Mouse (Mus musculus): ENCODE results near the gene Zfp963. TPM values are rescaled to one million over a fixed set of nuclear protein-coding genes. Genes with fewer than 3 reads are reported as not detected.
"Not testable (repeated sequence)": the region's sequence is repeated elsewhere in the genome, so short reads cannot be mapped to it uniquely, and the experiment has no call there.

Gene Zfp963
- polyA plus RNA-seq, 1 experiment, result not detected

GRCm38 (mm10) chr8:69713516-69713915, 36.3 kb downstream of the Zfp963 start:
- H3K4me1 ChIP-seq (ENCODE audit: control insufficient read depth, insufficient read depth, low read length), result peaks cover 11% of the 10 kb centered on the region
- no peak overlapping the region for H3K27ac ChIP-seq (ENCODE audit: insufficient read depth, low read depth, low read length)
- TF ChIP-seq CTCF (IDR thresholded peaks at IDR 0.05; ENCODE audit: insufficient read depth, low read depth, low read length) (no peak), POLR2A (IDR thresholded peaks at IDR 0.05; ENCODE audit: insufficient read depth, low read depth, low read length) (no peak)
- WGBS, result 84% methylated on average over 8 of the region's 8 CpGs
- no peak overlapping the region for H3K4me3 ChIP-seq (ENCODE audit: insufficient read depth, low read depth, low read length)

- WGBS, result 95% methylated on average over 10 of the region's 10 CpGs
- H3K4me1 ChIP-seq (ENCODE audit: control insufficient read depth, insufficient read depth, low read length), result peaks cover 11% of the 10 kb centered on the region
Measured at GRCm38 (mm10) chr8:69710624-69711023, 39.1 kb downstream of the Zfp963 start, which contains the start of gene Zfp869. Gene Zfp869 (minus strand): TSS chr8:69710724.

GRCm38 (mm10) chr8:69701810-69702209, 48.0 kb downstream of the Zfp963 start:
- Histone ChIP-seq H3K4me1 (ENCODE audit: control insufficient read depth, insufficient read depth, low read length) (no peaks in the 10 kb centered on the region), H3K4me3 (ENCODE audit: insufficient read depth, low read depth, low read length) (no peak overlapping the region), H3K27ac (ENCODE audit: insufficient read depth, low read depth, low read length) (no peak overlapping the region)
- 86% methylated on average over 6 of the region's 6 CpGs for WGBS
- no peak for TF ChIP-seq POLR2A (IDR thresholded peaks at IDR 0.05; ENCODE audit: insufficient read depth, low read depth, low read length)
- no peak for TF ChIP-seq CTCF (IDR thresholded peaks at IDR 0.05; ENCODE audit: insufficient read depth, low read depth, low read length)

More at GRCm38 (mm10) chr8:69710624-69711023, 39.1 kb downstream of the Zfp963 start, which contains the start of gene Zfp869:
- not testable (repeated sequence) for H3K4me3 ChIP-seq (ENCODE audit: insufficient read depth, low read depth, low read length); H3K27ac ChIP-seq (ENCODE audit: insufficient read depth, low read depth, low read length)

Other genes with a start within 250 kb of the Zfp963 start
- not detected in 2 replicates for gene Gm7697, start 227.0 kb downstream of the Zfp963 start, polyA plus RNA-seq (2012; ENCODE audit: insufficient read depth, insufficient read length, low replicate concordance, missing spikeins)
- not detected in 2 replicates for gene Zfp868, start 124.4 kb downstream of the Zfp963 start, polyA plus RNA-seq (2012; ENCODE audit: insufficient read depth, insufficient read length, low replicate concordance, missing spikeins)
- not detected in 2 replicates for gene Zfp964, start 95.5 kb downstream of the Zfp963 start, polyA plus RNA-seq (2012; ENCODE audit: insufficient read depth, insufficient read length, low replicate concordance, missing spikeins)
- gene Zfp869, start 39.2 kb downstream of the Zfp963 start, polyA plus RNA-seq (2012; ENCODE audit: insufficient read depth, insufficient read length, low replicate concordance, missing spikeins), result not detected in 2 replicates
- not detected in 2 replicates for gene Gm20422, start 24.9 kb upstream of the Zfp963 start, polyA plus RNA-seq (2012; ENCODE audit: insufficient read depth, insufficient read length, low replicate concordance, missing spikeins)
- gene Atp13a1, start 41.2 kb upstream of the Zfp963 start, polyA plus RNA-seq (2012; ENCODE audit: insufficient read depth, insufficient read length, low replicate concordance, missing spikeins), result not detected in 2 replicates
- not detected in 2 replicates for gene Zfp866, start 41.2 kb upstream of the Zfp963 start, polyA plus RNA-seq (2012; ENCODE audit: insufficient read depth, insufficient read length, low replicate concordance, missing spikeins)
- gene Gmip, start 58.7 kb upstream of the Zfp963 start, polyA plus RNA-seq (2012; ENCODE audit: insufficient read depth, insufficient read length, low replicate concordance, missing spikeins), result not detected in 2 replicates
- gene Lpar2, start 72.5 kb upstream of the Zfp963 start, polyA plus RNA-seq (2012; ENCODE audit: insufficient read depth, insufficient read length, low replicate concordance, missing spikeins), result not detected in 2 replicates
- not detected in 2 replicates for gene Pbx4, start 82.5 kb upstream of the Zfp963 start, polyA plus RNA-seq (2012; ENCODE audit: insufficient read depth, insufficient read length, low replicate concordance, missing spikeins)
- gene Cilp2, start 137.7 kb upstream of the Zfp963 start, polyA plus RNA-seq (2012; ENCODE audit: insufficient read depth, insufficient read length, low replicate concordance, missing spikeins), result not detected in 2 replicates
- gene Tssk6, start 152.2 kb upstream of the Zfp963 start, polyA plus RNA-seq (2012; ENCODE audit: insufficient read depth, insufficient read length, low replicate concordance, missing spikeins), result not detected in 2 replicates
- not detected in 2 replicates for gene Ndufa13, start 152.6 kb upstream of the Zfp963 start, polyA plus RNA-seq (2012; ENCODE audit: insufficient read depth, insufficient read length, low replicate concordance, missing spikeins)
- gene Yjefn3, start 152.7 kb upstream of the Zfp963 start, polyA plus RNA-seq (2012; ENCODE audit: insufficient read depth, insufficient read length, low replicate concordance, missing spikeins), result not detected in 2 replicates
- gene Gatad2a, start 246.4 kb upstream of the Zfp963 start, polyA plus RNA-seq (2012; ENCODE audit: insufficient read depth, insufficient read length, low replicate concordance, missing spikeins), result not detected in 2 replicates

Data from olfactory bulb, adult 2 months (tissue).